Mouse (Mus musculus) liver, embryonic 11.5 days (tissue): ENCODE results near the gene 1810009A15Rik. TPM values are rescaled to one million over a fixed set of nuclear protein-coding genes. Genes with fewer than 3 reads are reported as not detected.

Source experiments
- microRNA-seq: library from miRNA; unstranded; fragments of <30 nt; microRNA quantifications from one replicate; pipeline ENCODE4, GENCODE M21; 2017; ENCODE audit warnings: borderline number of aligned reads
- polyA plus RNA-seq: library from polyadenylated mRNA; unstranded; fragments of >200 nt; fragmentation: Nextera tagmentation; extraction: Ambion mirVana; gene quantifications from 2 replicates; pipeline ENCODE4 v1.2.1, GENCODE M21; 2014

1810009A15Rik gene
- polyA plus RNA-seq, 1 experiment from 2014 or later: 171 TPM

Small RNAs within 50 kb of the gene (microRNA-seq; reads per million reads assigned to microRNA genes)
- gene Mir5136: not detected

Other genes with a start within 250 kb of the 1810009A15Rik start
- 0.12 TPM in 1 of 2 replicates, not detected in the other for gene Chrm1, start 225.1 kb upstream of the 1810009A15Rik start, polyA plus RNA-seq
- gene Slc3a2, start 165.5 kb upstream of the 1810009A15Rik start, polyA plus RNA-seq: 150 and 159 TPM in 2 replicates
- 142 and 143 TPM in 2 replicates for gene Wdr74, start 153.0 kb upstream of the 1810009A15Rik start, polyA plus RNA-seq
- 1.7 and 2.0 TPM in 2 replicates for gene 1700092M07Rik, start 148.1 kb upstream of the 1810009A15Rik start, polyA plus RNA-seq
- 69.5 and 73.1 TPM in 2 replicates for gene Stx5a, start 147.4 kb upstream of the 1810009A15Rik start, polyA plus RNA-seq
- gene Nxf1, start 131.8 kb upstream of the 1810009A15Rik start, polyA plus RNA-seq: 197 and 198 TPM in 2 replicates
- gene Tmem223, start 117.9 kb upstream of the 1810009A15Rik start, polyA plus RNA-seq: 116 and 123 TPM in 2 replicates
- gene Tmem179b, start 114.4 kb upstream of the 1810009A15Rik start, polyA plus RNA-seq: 116 and 119 TPM in 2 replicates
- 25.9 TPM in 2 replicates for gene Taf6l, start 102.4 kb upstream of the 1810009A15Rik start, polyA plus RNA-seq
- 152 and 159 TPM in 2 replicates for gene Polr2g, start 90.3 kb upstream of the 1810009A15Rik start, polyA plus RNA-seq
- 3.2 and 4.1 TPM in 2 replicates for gene Zbtb3, start 86.3 kb upstream of the 1810009A15Rik start, polyA plus RNA-seq
- gene Ttc9c, start 69.5 kb upstream of the 1810009A15Rik start, polyA plus RNA-seq: 43.8 and 46.8 TPM in 2 replicates
- 5.5 and 6.4 TPM in 2 replicates for gene Hnrnpul2, start 68.8 kb upstream of the 1810009A15Rik start, polyA plus RNA-seq
- gene AC129217.1, start 59.1 kb upstream of the 1810009A15Rik start, polyA plus RNA-seq: 0.40 TPM in 1 of 2 replicates, not detected in the other
- 52.7 and 52.9 TPM in 2 replicates for gene Bscl2, start 51.4 kb upstream of the 1810009A15Rik start, polyA plus RNA-seq
- gene Gng3, start 49.7 kb upstream of the 1810009A15Rik start, polyA plus RNA-seq: 2.1 and 2.3 TPM in 2 replicates
- gene Lrrn4cl, start 38.1 kb upstream of the 1810009A15Rik start, polyA plus RNA-seq: 0.10 and 0.34 TPM in 2 replicates
- 198 and 204 TPM in 2 replicates for gene Ubxn1, start 17.4 kb upstream of the 1810009A15Rik start, polyA plus RNA-seq
- 57.1 and 66.9 TPM in 2 replicates for gene Uqcc3, start 7.9 kb upstream of the 1810009A15Rik start, polyA plus RNA-seq
- gene Lbhd1, start 5.1 kb upstream of the 1810009A15Rik start, polyA plus RNA-seq: 133 and 147 TPM in 2 replicates
- not detected in 2 replicates for gene Gm49403, start 4.9 kb upstream of the 1810009A15Rik start, polyA plus RNA-seq
- not detected in 2 replicates for gene Gm49416, start 73 bp downstream of the 1810009A15Rik start, polyA plus RNA-seq
- gene Ints5, start 4.2 kb downstream of the 1810009A15Rik start, polyA plus RNA-seq: 47.8 and 52.4 TPM in 2 replicates
- 91.8 and 106 TPM in 2 replicates for gene Ganab, start 9.2 kb downstream of the 1810009A15Rik start, polyA plus RNA-seq
- gene B3gat3, start 31.5 kb downstream of the 1810009A15Rik start, polyA plus RNA-seq: 32.3 and 34.8 TPM in 2 replicates
- 2.4 and 3.9 TPM in 2 replicates for gene Rom1, start 40.5 kb downstream of the 1810009A15Rik start, polyA plus RNA-seq
- 22.6 and 26.1 TPM in 2 replicates for gene Eml3, start 40.7 kb downstream of the 1810009A15Rik start, polyA plus RNA-seq
- 75.6 and 81.1 TPM in 2 replicates for gene Mta2, start 53.0 kb downstream of the 1810009A15Rik start, polyA plus RNA-seq
- gene Tut1, start 65.0 kb downstream of the 1810009A15Rik start, polyA plus RNA-seq: 42.4 and 43.2 TPM in 2 replicates
- gene Eef1g, start 78.2 kb downstream of the 1810009A15Rik start, polyA plus RNA-seq: 598 and 618 TPM in 2 replicates
- gene Ahnak, start 100.4 kb downstream of the 1810009A15Rik start, polyA plus RNA-seq: 2.6 and 3.7 TPM in 2 replicates
- gene Scgb1a1, start 199.1 kb downstream of the 1810009A15Rik start, polyA plus RNA-seq: not detected in 2 replicates
- 21.2 and 25.1 TPM in 2 replicates for gene Asrgl1, start 246.8 kb downstream of the 1810009A15Rik start, polyA plus RNA-seq